Mouse (Mus musculus) cerebellum, adult 2 months (tissue): Measurements from ENCODE around the gene Pald1.

Experiments
- CTCF ChIP-seq: fragments of 200-500 bp; IDR thresholded peaks from 2 replicates; pipeline ENCODE4 v1.5.1; 2011; ENCODE audit warnings: low read depth, mild to moderate bottlenecking, control low read depth, low read length, moderate library complexity, borderline replicate concordance; ENCODE audit not compliant: insufficient read depth
- POLR2A ChIP-seq: fragments of 200-500 bp; IDR thresholded peaks from 2 replicates; pipeline ENCODE4 v1.6.1; 2011; ENCODE audit warnings: low read length, control low read depth, borderline replicate concordance; ENCODE audit not compliant: insufficient read depth

DNA sequence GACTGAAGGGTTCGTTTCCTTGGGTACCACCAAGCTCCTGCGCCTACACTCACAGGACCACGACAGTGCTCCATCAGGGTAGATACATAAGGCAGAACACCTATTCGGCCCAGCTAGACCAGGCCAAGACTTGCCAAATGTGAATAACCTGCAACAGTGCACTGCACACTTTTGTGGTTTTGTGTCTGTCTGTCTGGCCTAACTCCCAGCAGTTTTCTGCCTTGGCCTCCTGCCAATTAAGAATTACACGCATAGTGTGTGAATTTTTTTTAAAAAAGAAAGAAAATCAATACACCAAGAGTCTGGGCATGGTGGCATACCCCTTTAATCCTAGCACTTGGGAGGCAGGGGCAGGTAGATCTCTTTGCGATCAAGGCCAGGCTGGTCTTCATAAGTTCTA is 44.6 kb upstream of the Pald1 start:
- no peak for TF ChIP-seq POLR2A
- no peak for TF ChIP-seq CTCF
